Mouse (Mus musculus) cerebellum, adult (tissue): Measurements from ENCODE around the gene Stk4.

Experiments
- ATAC-seq: cut with Nextera tagmentation; 2 replicates; pipeline ENCODE4 v1.9.2; 2017; ENCODE audit warnings: mild to moderate bottlenecking, moderate library complexity, mixed read lengths; ENCODE audit not compliant: insufficient number of reproducible peaks, low FRiP score, low TSS enrichment

Gene Stk4

DNA sequence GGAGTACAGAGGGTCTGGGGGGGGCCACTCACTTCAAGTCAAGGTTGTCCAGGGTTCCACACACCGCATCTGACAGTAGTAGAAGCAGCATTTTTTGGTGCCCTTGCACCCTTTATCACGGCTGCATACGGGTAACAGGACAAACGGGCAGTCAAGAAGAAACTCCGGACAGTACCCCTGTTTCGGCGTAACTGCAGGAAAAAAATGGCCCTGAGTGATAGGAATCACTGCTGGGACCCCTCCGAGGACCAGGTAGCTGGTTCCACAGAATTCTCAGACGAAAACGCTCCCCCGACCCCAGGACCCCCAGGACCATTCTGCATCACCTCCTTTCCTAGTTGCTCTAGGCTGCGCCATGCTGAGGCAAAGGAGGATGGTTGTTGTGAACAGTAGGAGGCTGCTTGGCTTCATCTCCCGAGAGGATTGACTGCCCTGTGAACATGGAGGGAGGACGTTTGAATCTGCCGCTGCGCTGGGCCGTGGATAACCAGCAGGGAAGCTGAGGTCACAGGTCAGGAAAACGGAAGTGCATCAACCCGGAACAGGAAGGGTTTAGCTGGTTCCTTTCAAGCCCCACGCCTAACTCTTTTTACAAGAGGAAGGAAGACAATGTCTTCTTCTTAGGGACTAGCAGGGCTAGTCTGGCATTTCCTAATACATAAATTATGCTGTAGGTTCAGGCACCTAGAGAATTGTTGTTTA lies 129.7 kb downstream of the Stk4 start, which contains the start of gene Wfdc15a:
TSS of gene Wfdc15a (minus strand) at position 505 of the 702 bp plus-strand sequence.
- no peak for ATAC-seq
